Mouse (Mus musculus): ENCODE results near the gene Npnt.

Gene Npnt

DNA sequence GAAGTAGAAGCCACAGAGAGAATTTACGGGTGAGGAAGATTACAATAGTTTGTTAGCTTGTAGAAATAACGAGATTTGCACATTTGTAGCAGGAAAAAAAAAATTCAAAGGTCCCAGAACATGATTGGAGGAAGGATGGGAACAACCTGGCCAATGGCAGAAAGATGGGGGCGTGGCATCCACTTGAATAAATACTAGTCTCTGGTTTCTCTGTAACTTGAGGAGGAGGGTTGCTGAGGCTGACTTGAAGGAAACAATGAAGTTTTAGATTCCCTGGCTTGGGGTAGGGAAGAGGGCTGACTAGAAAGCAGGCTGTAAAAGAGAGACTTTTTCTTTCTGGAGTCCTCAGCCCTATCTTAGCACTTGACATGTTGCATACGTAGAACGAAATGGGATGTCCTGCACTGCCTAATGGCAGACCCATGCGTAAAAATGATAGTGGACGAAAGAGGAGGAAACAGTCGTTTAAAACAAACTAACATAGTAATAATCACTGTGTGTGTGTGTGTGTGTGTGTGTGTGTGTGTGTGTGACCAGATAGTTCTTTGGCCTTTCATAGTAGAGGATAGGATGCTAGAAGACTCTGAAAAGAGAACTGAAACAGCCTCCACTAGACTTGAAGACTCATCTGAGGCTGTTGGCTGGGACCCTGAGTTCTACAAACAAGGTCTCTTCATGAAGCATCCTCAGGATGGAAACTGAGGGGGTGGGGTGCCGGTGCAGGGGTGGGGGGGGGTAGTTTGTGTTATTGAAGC is 94.5 kb downstream of the Npnt start:
- no peak for DNase-seq (ENCODE audit: low spot score)

DNA sequence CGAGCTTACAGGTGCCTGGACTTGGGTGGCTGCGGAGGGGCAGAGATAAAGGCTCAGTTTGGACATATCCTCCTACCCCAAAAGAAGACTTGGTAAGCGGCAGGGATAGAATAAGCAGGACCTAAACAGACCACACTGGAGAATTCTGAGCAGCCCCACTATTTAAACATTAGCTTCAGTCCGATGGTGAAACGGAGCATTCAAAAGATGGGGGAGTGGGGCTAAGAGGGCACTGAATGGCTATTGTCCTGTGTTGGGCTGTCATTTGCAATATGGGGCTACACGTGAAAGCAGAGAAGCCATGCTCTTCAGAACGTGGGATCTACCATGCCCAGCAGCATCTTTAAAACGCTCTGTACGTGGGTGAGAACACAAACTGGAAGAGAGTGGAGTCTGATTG is 95.8 kb downstream of the Npnt start:
- no peak for DNase-seq (ENCODE audit: low spot score)

DNA sequence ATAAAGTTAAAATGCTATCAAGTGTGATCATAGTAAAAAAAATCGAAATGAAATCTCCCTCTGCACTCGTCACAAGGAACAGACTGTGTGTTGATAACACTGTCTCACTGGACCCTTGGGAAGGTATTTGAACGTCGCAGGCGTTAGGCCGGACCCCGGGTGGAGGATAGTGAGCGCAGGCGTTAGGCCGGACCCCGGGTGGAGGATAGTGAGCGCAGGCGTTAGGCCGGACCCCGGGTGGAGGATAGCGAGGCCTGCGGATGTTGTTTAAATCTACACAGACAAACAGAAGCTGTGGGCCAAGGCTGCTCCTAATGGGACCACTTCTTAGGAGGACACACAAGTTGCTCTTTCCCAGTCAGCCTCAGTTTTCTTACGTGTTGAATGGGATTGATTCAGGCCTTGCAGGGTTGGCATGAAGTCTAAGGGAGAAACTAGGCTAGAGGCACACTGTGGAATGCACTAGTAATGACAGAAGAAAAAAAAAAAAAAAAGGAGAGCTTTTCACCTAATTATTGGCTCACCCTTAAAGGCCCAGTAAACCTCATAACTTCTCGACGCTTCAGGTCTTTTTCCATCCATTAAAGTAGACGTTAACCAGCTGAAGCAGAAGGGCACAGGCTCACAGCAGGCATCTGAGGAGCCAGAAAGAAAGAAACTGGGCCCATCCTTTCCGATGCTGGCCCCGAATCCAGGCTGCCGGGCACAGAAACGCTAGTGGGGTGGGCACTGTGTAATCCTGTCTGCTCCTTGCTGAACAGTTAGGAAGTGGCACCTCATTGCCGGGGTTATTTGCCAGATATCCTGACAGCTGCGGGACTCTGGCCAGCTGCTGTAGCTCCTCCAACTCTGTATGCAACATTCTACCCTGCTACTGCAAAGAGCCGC is 98.0 kb downstream of the Npnt start:
- peak; percentile 13 for DNase-seq (ENCODE audit: low spot score)

DNA sequence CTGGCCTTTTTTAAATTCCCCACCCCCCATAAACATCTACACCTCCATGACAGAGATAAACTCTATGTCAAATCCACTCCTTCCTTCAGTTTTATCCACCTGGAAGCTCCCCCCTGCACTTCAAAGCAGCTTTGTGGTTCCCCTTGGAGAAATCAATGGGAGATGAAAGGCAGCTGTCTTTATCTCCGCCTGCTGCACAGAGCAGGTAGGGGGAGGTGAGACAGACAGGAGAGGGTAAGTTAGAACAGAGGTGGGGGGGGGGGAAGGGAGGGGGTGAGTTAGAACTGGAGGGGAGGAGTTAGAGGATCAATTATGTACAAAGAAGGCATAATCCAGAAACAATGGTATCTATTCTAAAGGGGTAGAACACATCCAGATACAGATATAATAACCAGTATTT is 98.7 kb downstream of the Npnt start:
- DNase-seq (ENCODE audit: low spot score) = no peak

DNA sequence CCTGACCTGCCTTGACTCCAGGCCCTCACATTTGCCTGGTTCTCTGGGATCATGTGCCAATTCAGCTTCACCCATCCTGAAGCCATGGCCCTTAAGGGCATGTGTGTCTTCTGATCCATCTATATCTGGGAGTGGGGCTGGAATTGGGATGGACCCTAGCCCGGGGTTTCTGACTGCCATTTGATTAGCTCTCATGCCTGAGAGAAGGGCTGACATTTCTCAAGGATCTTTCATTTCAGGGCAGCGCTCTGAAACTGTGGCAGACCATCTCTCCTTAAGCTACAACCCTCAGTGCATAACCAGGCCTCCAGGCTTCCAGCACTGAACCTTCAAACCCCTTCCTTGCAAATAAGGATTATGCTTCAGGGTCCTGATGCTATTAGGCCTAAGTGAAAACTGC is 99.7 kb downstream of the Npnt start:
- DNase-seq (ENCODE audit: low spot score) = no peak

DNA sequence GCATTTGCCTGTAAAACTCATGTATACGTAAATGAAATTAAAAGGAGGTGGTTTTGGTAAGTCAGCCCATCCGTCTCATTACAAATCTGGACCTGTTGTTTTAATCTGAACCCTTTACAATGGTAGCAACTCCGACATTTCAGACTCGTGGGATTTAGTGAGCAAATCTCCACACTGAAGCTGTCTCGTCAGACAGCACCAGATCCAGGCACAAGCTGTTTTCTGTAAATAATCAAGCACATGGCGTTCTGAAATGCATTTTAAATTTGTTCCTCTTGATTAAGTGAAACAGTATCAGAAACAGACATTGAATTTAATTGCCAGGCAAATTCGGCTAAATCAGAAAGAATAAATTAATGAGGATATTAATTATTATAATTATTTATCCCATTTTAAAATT is 100.4 kb downstream of the Npnt start:
- no peak for DNase-seq (ENCODE audit: low spot score)

DNA sequence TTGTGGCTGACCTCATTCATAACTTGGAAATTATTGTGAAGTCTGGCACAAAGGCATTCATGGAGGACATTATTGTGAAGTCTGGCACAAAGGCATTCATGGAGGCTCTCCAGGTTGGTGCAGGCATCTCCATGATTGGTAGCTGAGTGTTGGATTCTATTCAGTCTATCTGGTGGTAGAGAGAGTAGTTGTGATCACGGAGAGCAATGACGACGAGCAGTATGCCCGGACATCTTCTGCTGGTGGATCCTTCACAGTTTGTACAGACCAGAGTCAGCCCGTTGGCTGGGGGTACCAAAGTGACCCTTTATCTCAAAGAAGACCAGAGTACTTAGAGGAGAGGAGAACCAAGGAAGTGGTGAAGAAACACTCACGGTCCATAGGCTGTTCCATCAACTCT is 107.4 kb downstream of the Npnt start:
- DNase-seq (ENCODE audit: low spot score) = no peak

DNA sequence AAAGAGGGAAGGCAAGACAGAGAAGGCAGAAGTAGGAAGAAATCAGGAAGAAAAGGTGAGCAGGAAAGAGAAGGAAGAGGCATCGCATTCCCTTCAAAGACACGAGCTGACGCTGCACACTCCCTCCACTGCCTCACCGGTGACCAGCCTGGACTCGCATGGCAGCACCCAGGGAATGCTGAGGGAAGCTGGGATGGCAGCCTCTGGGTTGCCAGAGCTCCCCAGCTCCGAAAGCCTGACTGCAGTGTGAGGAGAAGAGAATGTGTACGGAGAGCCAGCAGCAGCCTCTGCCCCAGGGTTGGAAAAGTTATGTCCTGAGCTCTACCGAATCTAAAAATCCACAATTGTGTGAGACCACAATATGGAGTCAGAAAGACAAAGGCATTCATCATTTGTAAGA is 110.6 kb downstream of the Npnt start:
- DNase-seq (ENCODE audit: low spot score) = no peak

DNA sequence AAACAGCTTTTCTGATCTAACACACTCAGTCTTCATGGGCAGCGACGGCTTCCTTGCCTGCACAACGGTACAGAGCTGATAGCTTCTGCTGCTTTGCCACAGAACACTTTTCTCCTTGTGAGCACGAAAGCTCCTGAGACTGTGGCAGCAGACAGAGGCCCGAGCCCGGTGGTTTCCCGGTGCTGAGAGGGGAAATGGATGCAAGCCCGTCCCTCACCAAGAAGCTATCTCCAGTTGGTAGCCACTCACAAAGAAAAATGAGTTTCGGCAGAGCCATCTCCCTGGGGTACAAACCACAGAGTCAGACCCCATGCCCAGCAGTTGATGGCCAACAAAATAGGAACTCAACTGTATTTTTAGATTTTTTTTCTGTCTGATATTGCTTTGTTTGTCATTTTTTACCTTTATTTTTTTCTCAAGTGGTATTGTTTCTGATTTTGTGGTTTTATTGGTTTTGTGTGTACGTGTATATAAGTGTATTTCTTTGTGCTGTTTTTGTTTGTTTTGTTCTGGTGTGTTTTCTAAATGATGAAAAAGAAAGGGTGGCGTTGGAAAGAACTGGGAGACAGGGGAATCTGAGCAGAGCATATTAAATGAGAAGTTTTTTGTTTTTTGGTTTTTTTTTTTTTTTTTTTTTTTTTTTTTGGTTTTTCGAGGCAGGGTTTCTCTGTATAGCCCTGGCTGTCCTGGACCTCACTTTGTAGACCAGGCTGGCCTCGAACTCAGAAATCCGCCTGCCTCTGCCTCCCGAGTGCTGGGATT is 111.3 kb downstream of the Npnt start:
- no peak for DNase-seq (ENCODE audit: low spot score)

DNA sequence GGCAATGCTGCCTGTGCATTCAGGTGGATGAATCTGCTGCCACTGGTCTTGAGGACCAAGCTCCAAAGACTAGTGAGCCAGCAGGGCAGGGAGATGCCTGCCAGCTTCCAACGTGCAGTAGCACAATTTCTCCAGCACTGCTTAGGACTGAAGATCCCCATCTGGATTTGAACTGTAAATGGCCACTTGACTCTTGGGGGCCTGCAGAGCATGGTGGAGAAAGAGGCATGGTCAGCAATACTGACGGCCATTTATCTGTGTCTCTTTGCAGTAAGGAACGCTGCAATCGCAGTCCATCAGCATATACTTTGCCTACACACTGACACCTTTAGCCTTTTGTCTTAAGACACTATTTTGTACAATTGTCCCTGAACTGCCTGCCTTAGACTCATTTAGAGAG is 113.0 kb downstream of the Npnt start:
- DNase-seq (ENCODE audit: low spot score) = no peak

DNA sequence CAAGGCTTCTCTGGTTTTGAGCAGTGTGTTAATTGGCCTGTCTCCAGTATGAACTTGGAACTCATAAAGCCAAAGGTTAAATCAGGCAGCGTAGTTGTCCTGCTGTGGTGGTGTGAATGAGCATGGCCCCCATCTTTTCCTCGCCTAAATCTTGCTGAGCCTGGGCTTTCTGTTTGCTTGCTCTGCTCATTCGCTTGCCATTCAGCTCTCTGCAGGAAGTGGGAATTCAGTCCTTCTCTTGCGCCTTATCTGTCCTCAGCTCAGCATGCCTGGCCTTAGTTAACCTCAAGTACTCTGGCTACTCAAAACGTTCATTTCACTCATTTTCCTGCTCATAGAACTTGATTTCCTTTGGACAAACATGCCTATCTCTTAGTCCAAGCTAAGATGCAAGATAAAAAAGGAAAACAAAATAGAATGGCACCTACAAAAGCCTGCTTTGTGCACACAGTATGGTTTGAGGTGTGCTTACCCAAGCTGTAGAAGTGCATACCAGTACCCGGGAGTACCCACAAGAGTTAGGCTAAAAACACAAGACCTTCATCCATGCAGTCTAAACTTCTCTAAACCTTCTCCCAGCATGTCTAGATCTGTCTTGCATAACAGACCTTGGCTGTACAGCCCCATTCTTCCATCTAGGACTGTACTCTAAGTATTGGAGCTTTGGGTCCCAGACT is 114.8 kb downstream of the Npnt start:
- DNase-seq (ENCODE audit: low spot score) = no peak

Measured in retina, embryonic 14.5 days (tissue).